Mouse (Mus musculus): Measurements from ENCODE around the gene Pspn.

The Pspn gene

DNA sequence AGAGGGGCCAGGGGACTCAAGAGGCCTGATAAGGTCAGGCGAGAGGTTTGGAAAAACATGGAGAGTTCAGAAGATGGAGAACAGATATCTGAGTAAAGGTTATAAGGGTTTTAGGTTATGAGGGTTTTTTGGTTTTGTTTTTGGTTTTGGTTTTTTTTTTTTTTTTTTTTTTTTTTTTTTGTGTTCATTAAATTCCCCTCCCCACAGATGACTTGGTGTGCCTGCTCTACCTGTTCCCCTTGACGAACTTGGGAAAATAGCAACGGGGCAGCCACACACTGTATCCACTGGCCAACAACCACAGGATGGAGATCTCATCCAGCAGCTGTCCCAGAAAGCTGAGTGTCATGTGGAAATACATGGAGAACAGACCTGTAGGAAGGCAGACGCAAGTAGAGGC is 41.2 kb downstream of the Pspn start:
- no peak for DNase-seq

- DNase-seq, result no peak
These were observed 41.9 kb downstream of the Pspn start for GRCm38 (mm10) chr17:56957763-56958429.

DNA sequence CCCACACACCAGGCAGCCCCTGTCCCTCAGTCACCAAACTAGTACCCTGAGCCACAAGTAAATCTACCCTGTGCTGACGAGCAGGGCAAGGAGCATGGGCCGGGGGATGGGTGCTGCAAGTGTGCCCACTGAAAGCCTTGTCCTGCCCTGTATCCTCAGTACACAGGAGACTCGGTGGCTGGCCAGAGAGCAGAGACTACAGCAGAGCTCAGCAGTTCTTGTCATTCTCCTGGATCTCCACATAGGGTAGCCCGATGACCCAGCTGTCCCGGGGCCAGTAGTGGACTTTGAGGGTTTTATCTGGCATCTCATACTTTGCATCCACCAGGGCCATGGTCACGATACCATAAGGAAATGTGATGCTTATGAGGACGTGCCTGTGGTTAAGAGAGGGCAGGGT is 44.9 kb downstream of the Pspn start:
- no peak for DNase-seq

GRCm38 (mm10) chr17:56952639-56953038 is 47.2 kb downstream of the Pspn start:
- DNase-seq, result no peak

DNA sequence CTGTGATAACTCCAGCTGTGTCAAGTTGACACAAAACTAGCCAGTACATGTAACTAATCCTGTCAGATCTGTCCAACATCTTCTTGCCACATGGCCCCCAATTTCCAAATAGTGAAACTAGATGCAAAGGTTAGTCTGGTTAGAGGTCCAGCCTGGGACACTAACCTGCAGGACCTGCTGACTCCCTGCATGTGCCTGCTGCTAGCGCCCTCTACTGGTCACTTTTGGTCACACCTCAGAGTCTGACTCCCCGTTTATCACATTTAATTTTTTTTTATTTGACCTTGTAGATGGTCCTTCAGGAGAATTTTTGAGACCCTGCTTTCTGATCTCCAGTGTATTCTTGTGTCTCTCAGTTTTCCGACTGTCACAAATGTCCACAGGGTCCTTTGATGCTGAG is 48.9 kb downstream of the Pspn start:
- no peak for DNase-seq

Data from layer of hippocampus, adult 9-11 months (tissue).